Mouse (Mus musculus): ENCODE results near the gene Pop7.

DNA sequence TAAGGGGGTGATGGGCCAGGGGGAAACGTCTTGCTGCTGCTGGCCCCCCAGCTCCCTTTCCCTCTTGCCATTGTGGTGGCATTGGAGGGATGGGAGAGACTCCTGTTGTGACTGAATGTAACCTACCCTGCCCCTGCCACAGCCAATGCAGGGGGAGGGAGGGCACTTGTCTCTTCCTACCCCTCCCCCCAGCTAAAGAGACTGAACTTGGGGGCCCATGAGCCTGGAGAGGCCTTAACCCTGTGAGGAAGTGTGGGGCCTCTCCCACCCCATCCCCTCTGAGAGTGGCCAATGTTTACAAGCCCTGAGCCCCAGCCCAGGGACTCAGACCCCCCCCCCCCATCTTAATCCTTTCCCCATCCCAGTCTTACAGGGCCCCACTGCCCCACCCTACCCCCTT lies 25.1 kb upstream of the Pop7 start:
- TF ChIP-seq GATA1 (IDR thresholded peaks at IDR 0.05; ENCODE audit: low read length): no peak
- TF ChIP-seq TAL1 (IDR thresholded peaks at IDR 0.05; ENCODE audit: low read length): no peak
